Mouse (Mus musculus) lung, postnatal 14 days (tissue): ENCODE data around the gene Lpar3.
A peak's percentile ranks its signal among the peaks of the same experiment; 100 is the strongest.

Experiments used
- DNase-seq: peaks from one replicate; pipeline ENCODE4 v3.0.0; 2021

Lpar3 gene

DNA sequence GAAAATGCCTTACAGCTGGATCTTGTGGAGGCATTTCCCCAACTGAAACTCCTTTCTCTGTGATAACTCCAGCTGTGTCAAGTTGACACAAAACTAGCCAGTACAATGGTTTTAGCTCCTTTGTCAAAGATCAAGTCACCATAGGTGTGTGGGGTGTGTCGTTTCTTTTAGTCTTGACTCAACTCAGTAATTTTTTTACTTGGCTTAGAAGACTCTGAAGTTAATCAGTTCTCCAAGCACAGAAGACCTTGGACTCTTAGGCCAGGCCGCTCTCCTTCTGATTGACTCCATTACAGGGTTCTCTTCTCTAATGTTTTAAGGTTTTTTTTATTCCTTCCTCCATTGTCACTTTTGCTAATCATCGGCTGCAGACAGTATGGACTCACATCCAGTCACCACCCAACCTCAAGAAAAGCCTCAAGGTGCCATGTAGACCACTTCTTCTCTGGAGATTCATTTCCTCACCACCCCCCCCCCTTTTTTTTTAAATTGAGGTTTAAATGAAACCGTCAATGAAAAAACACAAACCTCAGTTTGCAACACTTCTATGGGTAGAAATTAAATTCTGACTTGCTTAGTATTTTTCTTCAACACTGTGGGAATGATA, 9.5 kb upstream of the Lpar3 start:
- DNase-seq: no peak

DNA sequence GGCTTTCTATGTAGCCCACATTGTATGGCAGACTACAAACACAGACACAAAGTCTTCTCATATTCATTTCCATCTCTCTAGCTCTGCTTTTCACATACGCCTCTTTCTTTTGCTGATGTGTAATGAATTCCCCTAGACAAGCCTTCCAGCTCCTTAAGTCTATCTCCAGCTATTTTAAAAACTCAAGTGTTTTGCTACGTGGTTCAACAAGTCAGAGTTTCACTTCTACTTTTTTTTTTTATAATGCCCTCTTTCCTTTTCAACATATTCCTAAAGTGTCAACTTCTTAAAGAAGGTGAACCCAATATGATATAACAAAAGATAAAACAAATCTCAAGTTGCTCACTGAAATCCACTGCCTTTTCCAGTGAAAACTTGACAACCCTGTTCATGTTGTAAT, 8.8 kb upstream of the Lpar3 start:
- no peak for DNase-seq

DNA sequence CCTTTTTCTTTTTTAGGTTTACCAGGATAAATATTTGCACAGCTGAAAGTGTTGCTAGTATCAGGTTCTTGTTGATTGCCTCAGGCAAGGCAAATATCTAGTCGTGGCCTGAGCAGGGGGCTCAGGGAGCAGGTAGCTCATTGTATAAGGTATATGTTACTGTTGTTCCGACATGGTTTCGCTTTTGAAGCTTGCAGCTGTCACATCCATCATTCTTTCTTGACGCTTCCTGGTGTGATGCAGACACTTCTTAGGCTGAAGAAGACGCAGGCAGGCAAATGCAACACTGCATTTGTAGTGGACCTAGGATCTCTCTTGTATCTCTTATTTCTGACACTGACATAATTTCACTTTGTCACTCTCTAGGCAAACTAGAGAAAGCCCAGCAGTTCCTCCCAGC, 7.4 kb upstream of the Lpar3 start:
- DNase-seq: no peak

DNA sequence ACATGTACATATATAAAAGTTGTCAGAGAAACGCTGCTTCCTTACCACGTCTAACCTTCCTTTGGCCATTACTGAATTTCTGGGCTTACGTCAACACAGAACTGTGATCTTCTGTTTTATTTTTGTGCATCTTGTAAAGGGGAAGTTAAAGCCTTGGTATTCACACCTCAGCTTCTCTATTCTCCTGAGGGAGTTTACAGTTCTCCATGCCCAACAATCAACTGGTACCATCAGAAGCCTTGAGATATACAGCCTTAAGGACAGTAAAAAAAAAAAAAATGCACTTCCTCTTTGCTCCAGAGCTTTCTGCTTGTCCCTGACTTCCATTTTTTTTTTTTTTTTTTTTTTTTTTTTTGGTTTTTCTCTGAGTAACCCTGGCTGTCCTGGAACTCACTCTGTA, 4.2 kb upstream of the Lpar3 start:
- DNase-seq: no peak

DNA sequence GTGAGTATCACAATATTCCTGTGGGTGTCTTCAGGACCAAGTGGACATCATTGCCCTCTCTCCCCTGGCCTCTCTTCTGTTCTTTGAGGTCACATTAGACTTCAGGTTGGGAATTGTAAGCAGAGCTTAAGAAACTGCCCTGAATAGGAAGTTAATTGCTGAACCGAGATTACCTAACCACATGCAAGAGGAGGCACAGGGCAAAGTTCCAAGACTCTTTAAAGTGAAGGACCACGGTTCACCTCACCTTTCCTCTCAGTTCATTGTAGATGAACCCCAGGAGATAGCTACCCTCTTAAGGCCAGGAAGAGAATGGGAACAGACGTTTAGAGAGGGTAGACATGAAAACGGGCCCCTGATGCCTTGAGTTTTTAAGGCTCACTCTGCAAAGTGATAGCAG, 3.5 kb downstream of the Lpar3 start:
- DNase-seq: no peak

DNA sequence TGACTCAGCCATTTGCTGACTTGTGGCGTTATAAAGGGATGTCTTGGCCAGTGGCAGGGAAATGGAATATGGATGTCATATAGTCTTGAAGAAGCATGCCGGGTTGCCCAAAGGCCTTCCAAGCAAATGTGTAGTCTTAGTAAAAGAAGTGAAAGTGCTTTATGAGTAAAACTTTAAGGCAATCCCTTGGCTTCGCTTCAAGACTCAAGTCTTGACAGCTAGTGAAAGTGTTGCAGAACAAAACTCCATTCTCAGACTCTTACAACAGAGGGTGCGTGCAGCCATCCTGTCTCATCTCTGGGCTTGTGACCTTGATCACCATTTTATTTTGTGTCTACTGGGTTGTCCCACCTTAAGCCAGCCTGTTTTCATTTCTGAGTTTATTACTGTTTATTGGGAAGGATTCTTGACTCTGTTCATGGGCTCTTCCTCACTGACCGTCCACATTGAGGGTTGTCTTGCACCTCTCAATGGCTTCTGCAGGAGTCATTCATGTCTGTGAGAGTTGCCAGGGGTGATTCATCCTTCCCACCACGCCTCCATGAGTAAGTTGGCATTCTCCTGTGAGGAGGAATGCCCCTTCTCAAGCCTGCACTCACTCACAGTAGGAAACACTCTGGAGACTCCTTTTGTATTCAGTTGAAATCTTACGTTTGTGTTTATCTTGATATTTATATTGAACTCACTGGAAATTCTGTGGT, 4.4 kb downstream of the Lpar3 start:
- DNase-seq: no peak

DNA sequence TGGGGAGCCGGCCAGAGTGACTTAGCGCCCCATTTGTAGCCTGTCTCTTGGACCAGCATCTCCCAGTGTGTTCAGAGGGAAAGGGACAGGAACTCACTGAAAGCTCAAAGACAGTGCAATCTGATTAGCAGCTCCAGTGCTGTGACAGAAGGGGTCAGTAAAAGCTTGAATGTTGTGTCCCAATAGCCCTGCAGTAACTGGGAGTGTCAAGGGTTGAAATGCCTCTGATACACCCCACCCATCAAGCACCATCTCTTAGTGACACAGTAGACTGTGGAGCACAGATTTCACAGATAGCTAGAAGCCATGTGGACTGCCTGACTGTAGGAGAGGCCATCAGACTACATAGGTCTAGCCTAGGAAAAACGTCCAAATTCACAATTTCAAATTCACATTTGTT, 6.7 kb downstream of the Lpar3 start:
- no peak for DNase-seq

DNA sequence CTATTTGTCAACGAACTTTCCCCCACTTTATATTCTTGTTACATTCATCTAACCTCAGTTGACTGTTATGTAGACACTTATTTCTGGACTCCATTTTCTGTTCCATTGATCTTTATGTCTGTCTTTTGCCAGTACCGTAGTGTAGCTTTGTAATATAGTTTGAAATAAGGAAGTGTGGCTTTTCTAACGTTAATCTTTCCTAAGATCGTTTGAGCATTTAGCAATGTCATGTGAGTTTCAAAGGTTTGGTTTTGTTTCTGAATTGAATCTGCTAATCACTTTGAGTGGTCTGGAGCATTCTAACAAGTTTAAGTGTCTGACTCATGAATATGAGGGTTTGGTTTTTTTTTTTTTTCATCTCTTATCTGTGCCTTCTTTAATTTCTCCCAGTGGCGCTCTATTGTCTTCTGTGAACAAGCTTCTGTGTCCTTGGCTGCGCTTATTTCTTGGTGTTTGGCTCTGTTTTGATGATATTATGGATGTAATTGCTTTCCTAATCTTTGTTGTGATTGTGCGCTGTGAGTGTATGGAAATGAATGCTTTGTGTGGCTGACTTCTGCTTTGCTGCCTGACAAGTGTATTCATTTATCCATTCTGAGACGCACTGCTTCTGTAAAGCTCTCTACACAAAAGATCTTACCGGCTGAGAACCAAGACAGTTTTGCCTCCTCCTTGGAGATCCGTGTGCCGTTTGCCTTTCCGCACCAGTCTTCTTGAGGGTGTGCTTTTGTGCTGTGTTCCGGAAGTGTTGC, 8.0 kb downstream of the Lpar3 start:
- no peak for DNase-seq

DNA sequence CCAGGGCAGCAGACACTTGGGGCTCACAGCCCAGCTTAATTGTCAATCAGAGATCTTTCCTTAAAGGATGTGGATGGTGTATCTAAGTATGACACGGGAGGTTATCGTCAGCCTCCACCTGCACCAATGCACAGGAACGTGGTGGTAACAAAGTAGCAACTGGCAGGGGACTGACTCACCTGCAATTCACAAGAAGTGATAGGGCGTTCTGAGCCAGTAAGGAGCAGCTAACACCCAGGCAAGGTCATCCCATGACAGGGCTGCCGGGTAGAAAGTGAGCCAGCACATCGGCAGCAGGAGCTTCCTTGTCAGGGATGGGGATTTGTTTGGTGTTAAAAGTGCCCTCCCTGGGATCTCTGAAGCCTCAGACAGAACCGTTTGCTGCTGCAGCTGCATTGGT, 11.9 kb downstream of the Lpar3 start:
- DNase-seq: no peak

DNA sequence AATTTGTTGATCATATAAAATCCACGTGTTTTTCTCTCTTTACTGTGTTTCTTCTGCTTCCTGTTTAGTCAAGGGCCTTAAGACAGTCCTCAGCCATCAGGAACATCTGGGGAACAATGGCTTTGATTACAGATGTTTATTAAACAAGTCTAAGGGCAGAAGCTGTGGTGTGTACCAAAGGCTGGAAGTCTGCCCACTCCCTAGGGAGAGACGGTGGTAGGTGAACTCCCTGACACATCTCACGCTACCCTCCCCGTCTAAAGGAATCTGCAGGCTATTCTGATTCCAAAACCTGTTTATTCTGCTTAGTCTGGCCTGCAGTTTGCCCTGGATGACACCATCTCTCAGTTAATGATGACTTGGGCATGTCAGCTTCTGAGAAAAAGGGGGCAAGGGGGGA, 13.0 kb downstream of the Lpar3 start:
- DNase-seq: peak; percentile 37

DNA sequence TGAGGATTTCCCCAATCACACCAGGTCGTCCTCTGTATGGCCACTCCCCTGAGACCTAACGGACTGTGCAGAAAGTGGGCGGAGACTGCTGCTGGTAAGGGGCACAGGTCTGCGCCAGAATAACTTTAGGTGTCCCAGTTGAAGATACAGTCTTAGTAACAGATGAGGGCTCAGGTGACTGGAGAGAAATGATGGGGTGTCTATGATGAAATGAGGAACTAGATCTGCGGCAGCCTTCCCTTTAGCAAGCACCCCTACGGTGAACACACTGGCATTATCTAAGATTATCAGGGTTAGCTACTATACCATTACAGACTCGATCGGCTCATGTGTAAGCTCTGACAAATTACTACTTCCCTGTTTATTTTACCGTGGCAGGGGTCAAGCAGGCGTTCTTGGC, 13.8 kb downstream of the Lpar3 start:
- DNase-seq: no peak

DNA sequence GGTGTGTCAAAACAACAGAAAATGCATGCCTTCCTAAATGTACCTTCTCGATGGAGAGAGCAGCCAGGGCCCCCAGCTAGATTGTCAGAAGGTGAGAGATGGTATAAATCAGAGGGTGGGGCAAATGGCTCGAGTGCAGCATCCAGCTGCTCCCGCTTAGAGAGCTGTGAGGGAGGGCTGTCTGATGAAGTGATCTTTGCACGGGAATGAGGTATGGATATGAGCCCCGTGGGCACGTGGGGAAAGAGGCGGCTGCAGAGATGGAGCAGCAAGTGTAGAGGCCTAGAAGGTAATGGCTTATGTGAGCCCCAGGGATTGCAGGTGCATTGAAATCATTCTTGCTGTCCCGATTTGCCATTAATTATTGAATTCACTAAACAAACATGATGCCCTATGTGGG, 15.5 kb downstream of the Lpar3 start:
- no peak for DNase-seq

DNA sequence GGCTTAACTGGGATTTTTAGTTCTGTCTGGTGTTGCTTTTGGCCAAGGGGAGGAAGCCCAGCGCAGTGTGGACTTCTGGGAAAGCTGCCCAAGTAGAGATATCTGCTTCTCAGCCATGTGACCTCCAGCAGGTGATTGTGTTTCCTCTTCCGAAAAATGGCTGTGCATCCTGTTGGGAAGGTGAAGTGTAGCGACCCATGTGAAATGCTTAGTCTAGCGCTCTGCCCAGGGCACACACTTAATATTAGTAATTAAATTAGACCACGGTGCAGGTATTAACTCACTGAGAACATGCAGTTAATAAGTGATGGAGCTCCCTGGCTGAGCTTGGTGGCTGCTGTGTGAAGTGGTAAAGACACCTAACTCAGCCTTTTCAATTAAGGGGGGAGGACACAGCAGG, 16.9 kb downstream of the Lpar3 start:
- no peak for DNase-seq

DNA sequence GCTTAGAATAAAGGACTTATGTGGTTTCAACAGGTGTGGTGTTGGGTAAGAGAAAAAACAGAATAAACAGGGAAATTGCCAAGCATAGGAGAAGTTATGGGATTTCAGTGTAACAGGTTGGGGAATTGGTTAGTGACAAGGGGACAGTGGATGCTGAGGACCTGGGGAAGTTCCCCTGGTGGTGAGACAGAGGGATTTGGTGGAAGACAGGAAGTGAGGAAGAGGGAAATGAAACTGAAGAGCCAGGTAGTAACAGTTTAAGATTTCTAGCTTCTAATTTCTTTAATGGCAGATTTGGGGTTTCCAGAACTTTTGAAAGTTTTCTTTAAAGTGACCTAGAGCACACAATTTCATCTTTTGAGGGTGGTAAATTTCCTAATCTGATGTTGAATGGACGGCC, 23.9 kb downstream of the Lpar3 start:
- no peak for DNase-seq

DNA sequence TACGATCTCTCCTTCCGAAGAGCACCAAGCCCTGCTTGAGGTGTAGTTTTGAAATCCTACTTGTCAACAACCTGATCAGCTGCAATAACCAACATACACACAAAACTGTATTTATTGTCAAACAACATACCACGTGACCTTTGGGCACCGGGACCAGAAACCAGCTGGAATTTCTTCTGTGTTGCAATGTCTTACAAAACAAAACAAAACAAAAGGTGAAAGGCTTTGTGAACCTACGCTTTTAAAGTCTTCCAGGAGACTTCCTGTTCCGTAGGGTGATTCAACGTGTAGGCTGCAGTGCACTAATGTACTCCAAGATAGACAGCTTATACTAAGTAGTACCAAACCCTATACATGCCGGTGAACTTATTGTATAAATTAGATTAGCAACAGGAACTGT, 25.8 kb downstream of the Lpar3 start:
- no peak for DNase-seq

DNA sequence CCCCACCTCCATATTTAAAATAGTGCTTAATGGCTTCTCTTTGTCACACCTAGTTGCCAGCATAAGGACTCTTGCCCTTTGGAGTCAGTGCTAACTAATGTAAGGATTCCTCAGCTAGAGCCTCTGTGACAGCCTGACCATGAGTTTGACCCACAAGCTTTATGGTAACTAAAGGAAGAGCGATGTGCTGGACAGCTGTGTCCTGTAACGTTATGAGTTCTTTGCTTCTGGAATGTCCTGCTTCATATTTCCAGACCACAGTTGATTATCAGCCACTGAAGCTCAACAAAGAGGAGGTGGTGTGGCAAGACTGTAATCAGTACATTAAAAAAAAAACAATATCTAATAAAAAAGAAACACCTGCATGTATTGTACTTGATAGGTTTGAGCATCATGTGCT, 26.2 kb downstream of the Lpar3 start:
- no peak for DNase-seq

DNA sequence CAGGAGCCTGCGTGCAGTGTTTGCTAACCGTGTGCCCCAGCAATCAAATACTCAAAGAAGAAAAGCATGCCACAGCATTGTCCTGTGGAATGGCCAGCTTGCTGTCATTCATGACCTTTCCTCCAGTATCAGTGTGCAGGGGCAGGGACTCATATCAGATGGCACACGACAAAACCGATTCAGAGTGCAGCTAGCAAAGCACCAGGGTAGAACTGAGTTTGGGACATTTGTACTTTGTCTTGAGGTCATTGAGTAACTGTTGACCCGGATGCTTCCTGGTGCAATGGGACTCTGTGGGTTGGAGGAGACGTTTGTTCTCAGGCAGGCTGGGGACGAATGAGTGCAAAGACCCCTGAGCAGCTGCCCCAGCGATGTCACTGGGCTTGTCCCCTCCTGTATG, 29.1 kb downstream of the Lpar3 start:
- DNase-seq: no peak

DNA sequence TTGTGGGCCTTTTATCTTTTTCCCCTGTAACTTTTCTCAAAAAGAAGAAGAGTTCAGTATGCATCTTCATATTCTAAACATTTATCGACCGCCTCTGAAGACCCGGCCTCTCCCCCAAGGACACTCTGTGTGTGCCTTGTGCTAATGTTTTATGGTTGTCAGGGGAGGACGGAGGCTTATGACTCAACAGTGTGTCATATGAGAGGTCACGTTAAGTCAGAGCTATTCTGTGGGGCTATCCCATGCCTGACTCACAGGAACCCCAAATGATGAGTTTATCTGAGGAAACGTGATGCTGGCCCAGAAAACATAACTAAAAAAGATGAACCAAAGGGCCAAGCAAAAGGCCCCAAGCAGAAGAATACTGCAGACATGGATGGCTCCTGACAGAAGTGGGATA, 31.0 kb downstream of the Lpar3 start:
- DNase-seq: no peak

DNA sequence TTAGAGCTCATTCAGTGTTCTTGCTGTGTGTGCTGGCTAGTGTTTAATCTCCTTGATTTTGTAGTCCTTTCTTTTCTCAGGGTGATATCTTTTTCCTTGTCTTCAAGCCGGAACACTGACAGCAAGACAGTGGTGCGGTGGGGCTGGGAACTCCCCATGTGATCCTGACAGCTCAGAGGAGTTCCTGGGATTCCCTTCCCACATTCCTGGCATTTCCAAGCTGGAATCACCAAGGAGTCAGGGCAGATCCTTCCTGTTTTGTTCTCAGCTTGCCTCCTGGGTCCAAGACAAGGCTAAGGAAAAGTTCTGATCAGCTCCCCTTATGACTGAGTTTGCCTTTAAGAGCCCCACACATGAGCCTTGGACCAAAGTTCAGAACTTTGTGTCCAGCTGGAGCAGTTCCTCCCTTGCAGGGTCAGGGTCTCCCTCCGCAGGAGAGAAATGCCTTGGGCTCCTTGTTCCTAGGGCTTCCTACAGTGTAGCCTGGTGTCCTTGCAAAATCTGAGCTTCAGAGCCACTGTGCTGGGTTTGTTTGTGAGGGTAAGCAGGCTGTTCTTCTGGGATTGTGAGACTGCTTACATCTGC, 33.1 kb downstream of the Lpar3 start:
- peak; percentile 9 for DNase-seq

DNA sequence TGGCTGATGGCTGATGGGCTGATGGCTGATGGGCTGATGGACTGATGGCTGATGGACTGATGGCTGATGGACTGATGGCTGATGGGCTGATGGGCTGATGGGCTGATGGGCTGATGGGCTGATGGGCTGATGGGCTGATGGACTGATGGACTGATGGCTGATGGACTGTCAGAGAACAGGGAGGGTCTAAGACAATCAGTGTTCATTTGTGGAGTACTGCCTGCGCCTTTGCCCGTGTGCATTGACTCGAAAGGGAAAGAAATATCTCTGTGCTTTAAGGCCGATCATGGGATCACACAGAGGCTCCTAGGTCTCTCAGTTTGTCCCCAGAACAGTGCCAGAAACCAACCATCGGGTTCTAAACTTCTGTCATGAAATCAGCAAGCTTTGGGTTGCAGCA, 34.4 kb downstream of the Lpar3 start:
- no peak for DNase-seq

DNA sequence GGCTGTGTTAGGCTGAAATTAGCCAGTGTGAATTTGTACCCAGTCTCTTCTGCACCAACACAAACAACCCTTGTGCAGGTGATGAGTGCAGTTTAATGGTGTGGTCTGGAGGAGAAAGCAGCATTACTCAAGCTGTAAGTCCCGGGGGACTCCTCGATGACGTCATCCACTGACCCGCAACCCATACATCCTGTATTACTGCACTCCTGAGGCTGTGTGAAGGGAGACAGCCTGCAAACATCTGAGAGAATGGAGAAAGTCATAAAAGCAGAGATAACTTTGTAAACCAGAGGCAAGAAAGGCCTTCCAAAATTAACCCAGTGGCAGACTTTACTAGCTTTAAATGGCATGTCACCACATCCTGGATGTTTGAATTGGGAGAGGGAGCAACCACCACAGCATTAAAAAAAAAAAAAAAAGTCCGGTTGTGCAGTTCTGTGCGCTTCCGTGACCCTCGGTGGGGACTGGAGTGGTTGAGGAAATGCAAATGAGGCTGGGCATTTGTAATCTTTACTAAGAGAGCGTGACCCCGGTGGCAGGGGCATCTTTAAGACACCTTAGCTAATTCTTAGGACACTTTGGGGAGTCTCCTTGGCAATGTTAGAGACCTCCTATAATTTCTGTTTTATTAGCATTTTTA, 36.8 kb downstream of the Lpar3 start:
- no peak for DNase-seq

DNA sequence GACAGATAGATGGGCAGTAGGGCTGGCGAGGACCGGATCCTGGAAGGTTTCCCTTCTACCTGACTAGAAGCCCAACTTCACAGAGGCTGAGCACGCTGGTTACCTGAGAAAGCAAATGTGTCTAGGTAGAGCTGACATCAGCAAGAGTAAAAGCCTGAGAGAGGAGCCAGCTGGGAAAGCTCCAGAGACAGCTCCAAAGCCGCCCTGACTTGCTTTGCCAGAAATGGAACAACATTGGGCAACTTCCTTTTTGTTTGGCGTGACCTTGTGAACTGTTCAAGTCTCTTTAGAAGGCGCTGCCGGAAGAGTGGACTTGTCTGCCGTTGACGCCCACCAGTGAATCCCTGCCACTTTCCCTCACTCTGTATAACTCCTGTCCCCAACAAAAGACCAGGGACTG, 39.4 kb downstream of the Lpar3 start:
- peak; percentile 66 for DNase-seq

DNA sequence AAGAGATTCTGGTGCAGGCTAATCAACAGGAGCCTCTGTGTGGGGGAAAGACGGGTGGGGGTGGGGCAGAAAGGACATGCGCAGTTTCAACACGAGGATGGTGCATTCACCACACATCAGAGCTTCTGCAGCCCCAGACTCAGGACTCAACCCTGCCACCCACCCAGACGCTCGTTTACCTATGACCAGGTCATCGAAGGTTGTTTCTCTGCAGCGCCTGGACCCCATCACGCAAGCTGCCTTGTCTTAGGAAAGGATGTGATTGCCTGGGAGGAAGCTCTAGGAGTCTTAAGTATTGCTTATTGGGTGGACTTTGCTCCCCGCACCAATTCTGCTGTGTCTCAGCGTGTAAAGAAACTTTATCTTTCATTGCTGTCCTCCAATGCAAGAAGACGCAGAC, 40.1 kb downstream of the Lpar3 start:
- no peak for DNase-seq

DNA sequence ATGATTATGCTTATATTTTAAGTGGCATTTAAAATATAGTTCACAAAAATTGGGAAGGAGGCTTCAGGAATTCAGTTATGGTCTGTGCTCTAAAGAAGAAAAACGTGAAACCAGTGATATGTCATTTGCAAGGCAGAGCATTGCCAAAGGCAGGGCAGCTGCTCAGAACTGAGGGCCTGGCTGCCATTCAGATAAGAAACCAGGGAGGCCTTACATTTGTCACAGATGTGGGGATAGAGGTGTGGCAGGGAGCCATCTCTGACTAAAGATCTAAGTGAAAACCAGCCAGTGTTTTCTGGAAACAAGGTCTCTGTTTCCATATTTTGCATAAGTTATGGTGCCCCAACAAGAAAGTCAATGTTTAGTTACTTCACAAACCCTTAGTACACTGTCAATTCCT, 41.8 kb downstream of the Lpar3 start:
- no peak for DNase-seq
